Mouse (Mus musculus): Measurements from ENCODE around the gene Actr1a.

Gene Actr1a

DNA sequence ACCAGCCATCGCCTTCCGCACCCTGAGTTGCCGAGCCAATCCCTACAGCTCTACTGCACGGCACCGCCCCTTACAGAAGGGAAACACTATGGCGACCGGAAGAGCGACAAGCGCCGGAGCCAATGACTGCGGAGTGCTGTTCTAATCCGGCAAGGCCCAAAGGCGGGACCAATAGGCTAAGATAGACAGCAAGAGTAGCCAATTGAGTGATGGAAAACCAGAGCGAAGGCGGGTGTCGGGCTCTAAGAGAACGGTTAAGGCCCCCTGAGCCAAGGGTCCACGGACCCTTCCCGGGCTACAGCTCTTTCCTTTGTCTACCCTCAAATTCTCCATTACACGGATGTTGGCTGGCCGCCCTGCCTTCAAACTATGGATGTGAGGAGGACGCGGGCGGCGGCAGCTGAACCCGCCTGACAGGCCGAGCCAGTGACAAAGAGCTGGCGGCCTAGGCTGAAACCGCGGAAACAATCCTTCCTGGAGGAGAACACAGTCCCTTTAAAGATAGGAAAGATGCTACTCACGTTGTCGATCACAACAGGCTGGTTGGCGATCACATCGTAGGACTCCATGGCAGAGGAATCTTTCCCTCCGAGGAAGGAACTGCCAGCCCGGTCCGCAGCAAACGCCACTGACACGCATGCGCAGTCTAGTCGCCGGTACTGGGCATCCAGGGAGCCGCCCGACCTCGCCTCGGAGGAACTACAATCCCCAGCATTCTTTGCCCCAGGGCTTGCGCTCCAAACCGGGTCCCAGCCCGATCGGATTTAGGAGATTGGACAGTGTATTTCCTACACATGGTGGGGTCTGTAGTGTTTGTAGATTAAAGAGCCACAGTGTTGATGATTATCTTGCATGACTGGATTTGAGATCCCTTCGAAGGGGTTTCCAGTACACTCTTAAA lies at the start of gene Actr1a:
TSS of gene Actr1a (minus strand) at position 640 of the 901 bp plus-strand sequence.
- peak; percentile 99 for DNase-seq (ENCODE audit: low read depth, low spot score)

- DNase-seq (ENCODE audit: low read depth, low spot score): peak; percentile 74
Measured at GRCm38 (mm10) chr19:46444209-46444608, 48.7 kb upstream of the Actr1a start.

DNA sequence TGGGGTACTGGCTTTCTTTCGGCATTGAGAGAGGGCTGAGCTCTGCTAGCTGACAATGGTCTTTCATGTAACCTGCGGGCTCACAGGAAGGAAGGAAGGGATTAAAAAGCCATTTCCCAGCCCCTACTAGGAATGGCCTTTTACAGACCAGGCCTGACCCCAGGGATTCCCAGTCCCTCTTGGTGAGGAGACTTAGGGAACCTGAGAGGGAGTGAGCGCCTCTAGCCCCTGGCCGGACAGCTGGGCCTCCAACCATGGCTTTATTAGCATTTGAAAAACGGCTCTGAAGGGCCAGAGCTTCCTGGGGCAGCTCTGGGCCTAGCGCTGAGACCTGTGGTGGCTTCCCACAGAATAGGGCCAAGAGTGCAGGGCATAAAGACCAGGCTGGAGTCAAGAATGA lies 48.0 kb upstream of the Actr1a start:
- DNase-seq (ENCODE audit: low read depth, low spot score): no peak

- peak; percentile 44 for DNase-seq (ENCODE audit: low read depth, low spot score)
Measured at GRCm38 (mm10) chr19:46435492-46435891, 39.9 kb upstream of the Actr1a start.

- DNase-seq (ENCODE audit: low read depth, low spot score): no peak
Measured at GRCm38 (mm10) chr19:46434591-46434990, 39.0 kb upstream of the Actr1a start.

GRCm38 (mm10) chr19:46434148-46434547 lies 38.6 kb upstream of the Actr1a start:
- no peak for DNase-seq (ENCODE audit: low read depth, low spot score)

DNA sequence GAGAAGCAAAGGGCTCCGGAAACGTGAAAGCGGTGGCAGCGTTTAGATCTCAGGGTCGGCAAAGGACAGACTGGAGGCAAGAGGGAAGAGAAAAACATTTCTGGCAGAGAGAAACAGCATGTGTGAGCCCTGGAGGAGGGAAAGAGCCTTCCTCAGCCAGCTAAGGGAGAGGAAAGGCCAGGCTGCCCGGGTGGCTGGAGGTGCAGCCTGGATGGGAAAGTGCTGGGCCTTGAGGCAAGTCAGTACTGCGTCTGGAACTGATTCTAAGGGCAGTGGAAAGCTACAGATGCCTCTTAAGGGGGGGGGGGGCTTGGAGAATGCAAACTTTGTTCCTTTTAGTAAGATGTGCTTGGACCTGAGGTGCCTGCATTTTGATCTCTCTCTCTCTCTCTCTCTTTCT lies 38.2 kb upstream of the Actr1a start:
- no peak for DNase-seq (ENCODE audit: low read depth, low spot score)

- DNase-seq (ENCODE audit: low read depth, low spot score): no peak
Measured at GRCm38 (mm10) chr19:46429250-46429649, 33.7 kb upstream of the Actr1a start.

DNA sequence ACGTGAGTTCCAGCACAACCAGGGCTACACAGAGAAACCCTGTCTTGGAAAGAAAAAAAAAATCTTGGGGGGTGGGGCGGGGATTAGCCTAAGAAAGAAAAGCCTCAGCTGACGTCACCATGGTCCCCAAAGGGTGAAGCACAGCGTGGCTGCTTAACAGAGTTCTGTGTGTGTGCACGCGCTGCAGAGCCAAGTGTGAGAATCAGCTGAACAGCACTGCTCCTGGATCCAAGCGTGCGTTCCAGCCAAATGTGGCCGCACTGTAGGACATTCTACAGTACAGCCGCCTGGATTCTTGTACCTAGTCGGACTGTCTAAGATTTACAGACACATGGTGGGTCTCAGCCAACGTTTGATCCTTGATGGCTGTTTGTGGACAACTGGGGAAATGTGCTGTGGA lies 30.9 kb upstream of the Actr1a start:
- DNase-seq (ENCODE audit: low read depth, low spot score): no peak

GRCm38 (mm10) chr19:46425266-46425665 lies 29.7 kb upstream of the Actr1a start:
- no peak for DNase-seq (ENCODE audit: low read depth, low spot score)

DNA sequence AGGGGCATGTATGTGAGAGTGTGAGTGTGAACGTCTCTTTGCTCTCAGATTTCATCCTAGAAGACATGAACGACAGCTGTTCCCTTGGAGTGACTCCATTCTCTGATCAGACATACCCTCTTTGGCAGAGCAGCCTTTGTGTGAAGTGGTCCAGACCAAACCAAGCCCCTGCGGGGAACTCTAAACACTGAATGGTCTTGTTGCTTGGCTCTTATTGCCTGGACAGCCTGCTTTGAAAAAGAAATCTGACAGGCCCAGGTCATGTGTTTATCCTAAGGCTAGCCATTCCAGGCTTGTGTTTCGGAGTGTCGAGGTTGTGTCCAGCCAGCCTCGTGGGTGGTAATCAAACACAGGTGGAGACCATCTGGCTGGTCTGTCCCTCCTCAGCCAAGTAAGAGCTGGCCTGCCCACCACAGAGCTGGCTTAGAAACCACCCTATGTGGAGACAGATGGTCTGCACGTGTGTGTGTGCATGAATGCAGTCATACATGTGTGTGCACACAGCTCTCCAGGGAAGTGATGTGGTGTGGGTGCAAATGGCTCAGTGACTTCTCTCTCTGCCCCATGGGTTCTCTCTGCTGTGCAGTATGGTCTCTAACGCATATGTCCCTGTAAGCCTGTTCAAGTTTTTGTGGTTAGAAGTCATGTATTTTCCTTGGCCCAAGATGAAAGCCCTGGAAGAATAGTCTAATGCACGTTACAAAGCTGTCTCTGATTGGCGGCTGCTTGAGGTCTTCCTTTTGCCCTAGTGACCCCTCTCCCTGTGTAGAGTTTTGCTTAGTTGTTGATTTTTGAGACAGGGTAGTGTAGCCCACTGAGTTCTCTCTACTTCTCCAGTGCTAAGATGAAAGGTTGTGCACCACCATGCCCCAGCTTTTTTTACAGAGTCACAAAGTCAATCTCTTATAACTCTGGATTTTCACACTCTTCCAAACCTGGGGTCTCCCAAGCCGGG lies 27.1 kb upstream of the Actr1a start:
- DNase-seq (ENCODE audit: low read depth, low spot score): no peak

DNA sequence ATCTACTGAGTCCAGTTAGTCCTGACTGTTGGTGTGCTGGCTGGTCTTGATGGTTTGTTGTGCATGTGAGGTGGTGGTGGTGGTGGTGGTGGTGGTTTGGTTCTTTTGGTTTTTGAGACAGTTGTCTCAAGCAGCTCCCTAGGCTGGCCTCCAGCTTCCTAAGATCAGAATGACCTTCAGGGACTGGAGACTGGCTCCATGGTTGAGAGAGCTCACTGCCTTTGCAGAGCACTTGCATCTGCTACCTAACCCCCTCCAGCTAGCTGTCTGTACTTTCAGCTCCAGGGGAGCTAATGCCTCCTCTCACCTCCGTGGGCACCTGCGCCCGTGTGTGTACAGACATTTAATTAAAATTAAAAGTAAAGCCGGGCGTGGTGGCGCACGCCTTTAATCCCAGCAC lies 24.9 kb upstream of the Actr1a start:
- DNase-seq (ENCODE audit: low read depth, low spot score): no peak

DNA sequence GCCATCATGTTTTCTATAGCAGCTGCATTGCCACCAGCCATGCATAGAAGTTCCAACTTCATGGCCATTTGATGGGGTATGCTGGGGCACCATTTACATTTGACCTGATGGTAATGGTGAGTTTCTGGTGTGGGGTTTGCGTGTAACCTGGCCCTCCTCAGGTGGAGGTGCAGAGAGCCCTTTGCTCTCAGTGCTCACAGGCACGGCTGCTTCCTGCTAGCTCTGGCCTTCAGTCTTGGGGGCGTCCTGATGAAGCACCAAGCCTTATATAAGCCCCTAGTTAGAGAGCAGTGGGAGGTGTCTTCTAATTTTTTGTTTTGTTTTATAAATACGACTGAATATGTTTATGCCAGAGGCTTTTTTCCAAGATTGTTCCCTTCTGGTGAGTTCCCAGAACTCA lies 22.5 kb upstream of the Actr1a start:
- no peak for DNase-seq (ENCODE audit: low read depth, low spot score)

- no peak for DNase-seq (ENCODE audit: low read depth, low spot score)
Measured at GRCm38 (mm10) chr19:46416276-46416675, 20.7 kb upstream of the Actr1a start.

GRCm38 (mm10) chr19:46414486-46414885 lies 18.9 kb upstream of the Actr1a start:
- no peak for DNase-seq (ENCODE audit: low read depth, low spot score)

DNA sequence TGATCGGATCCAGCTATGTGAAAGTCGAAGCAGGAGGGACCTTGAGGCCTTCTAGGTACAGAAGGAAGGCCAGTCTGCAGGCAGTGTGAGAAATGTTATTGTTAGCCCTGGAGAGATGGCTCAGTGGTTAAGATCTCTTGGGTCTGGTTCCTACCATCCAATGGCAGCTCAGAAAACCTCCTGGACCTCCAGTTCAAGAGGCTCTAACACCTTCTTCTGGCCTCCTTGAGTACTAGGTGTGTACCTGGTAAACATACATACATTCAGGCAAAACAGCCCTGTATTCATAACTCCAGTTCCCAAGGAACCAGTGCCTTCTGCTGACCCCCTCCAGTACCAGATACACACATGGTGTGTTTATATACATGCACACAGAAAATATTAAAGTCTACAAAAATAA lies 18.4 kb upstream of the Actr1a start:
- no peak for DNase-seq (ENCODE audit: low read depth, low spot score)

GRCm38 (mm10) chr19:46412056-46412805 lies 16.7 kb upstream of the Actr1a start:
- DNase-seq (ENCODE audit: low read depth, low spot score): no peak

DNA sequence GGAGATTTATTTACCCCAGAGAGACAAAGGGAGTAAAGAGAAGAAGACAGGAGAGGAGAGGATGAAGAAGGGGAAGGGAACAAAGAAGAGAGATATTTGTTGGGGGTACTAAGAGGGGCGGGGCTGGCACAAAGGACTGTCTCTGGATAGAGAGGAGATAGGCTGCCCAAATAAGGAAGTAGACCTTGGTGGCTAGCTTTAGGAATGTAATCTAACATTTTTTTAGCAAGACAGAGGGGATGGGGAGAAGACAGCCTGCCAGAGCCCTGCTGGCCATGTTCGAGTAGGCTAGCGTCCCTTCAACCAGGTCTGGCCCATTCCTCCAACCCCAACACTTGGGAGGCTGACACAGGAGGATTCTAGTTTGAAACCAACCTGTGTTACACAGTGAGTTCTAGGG lies 14.0 kb upstream of the Actr1a start:
- no peak for DNase-seq (ENCODE audit: low read depth, low spot score)

GRCm38 (mm10) chr19:46406592-46407386 lies 11.2 kb upstream of the Actr1a start:
- DNase-seq (ENCODE audit: low read depth, low spot score): no peak

DNA sequence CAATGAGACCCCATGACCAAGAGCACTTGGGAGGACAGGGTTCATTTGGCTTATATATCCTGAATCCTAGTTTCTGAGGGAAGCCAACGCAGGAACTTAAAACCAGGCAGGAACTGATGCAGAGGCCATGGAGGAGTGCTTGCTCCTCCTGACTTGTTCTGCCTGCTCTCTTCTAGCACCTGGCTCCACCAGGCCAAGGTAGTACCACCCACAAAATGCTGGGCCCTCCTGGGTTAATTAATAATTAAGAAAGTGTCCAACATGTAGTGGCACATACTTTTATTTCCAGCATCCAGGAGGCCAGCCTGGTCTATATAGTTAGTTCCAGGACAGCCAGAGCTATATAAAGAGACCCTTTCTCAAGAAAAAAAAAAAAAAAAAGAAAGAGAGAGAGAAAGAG lies 8.5 kb upstream of the Actr1a start:
- no peak for DNase-seq (ENCODE audit: low read depth, low spot score)

- DNase-seq (ENCODE audit: low read depth, low spot score): no peak
Measured at GRCm38 (mm10) chr19:46400558-46400957, 5.0 kb upstream of the Actr1a start.

Data from CD4-positive helper T cell, adult 2 months (primary cell).